Mouse (Mus musculus) frontal cortex, postnatal 25 days (tissue): Measurements from ENCODE around the gene Saa4.
"Not testable (repeated sequence)": the region's sequence is repeated elsewhere in the genome, so short reads cannot be mapped to it uniquely, and the experiment has no call there.

Source experiments
- DNase-seq, 2 experiments: peaks; one replicate each; pipeline ENCODE4 v3.0.0; 2022; ENCODE audit warnings: low spot score in 2 of 2

Gene Saa4

GRCm38 (mm10) chr7:46716897-46717296 lies 15.5 kb downstream of the Saa4 start:
- DNase-seq: no peak

- DNase-seq: no peak
These were observed 16.8 kb downstream of the Saa4 start, which contains the start of gene Saa3 for GRCm38 (mm10) chr7:46715600-46715999. Gene Saa3 (minus strand): TSS chr7:46715700.

- DNase-seq: peak; percentile 31 to 58
These were observed 17.9 kb downstream of the Saa4 start for GRCm38 (mm10) chr7:46714518-46714917.

GRCm38 (mm10) chr7:46712250-46712649 lies 20.2 kb downstream of the Saa4 start:
- no peak for DNase-seq

- peak; percentile 57 to 69 for DNase-seq
These were observed 22.0 kb downstream of the Saa4 start, which contains the start of gene Saal1 for GRCm38 (mm10) chr7:46710390-46710844. Gene Saal1 (minus strand): TSS chr7:46710680.

GRCm38 (mm10) chr7:46700521-46701025 lies 31.8 kb downstream of the Saa4 start:
- no peak for DNase-seq

GRCm38 (mm10) chr7:46696754-46697153 lies 35.6 kb downstream of the Saa4 start:
- DNase-seq: no peak

- DNase-seq: no peak
These were observed 45.6 kb downstream of the Saa4 start for GRCm38 (mm10) chr7:46686827-46687226.

- no peak for DNase-seq
These were observed 51.7 kb downstream of the Saa4 start for GRCm38 (mm10) chr7:46680732-46681131.

GRCm38 (mm10) chr7:46679044-46679443 lies 53.4 kb downstream of the Saa4 start:
- not testable (repeated sequence) for DNase-seq

GRCm38 (mm10) chr7:46678417-46678816 lies 54.0 kb downstream of the Saa4 start:
- DNase-seq: no peak
